Mouse (Mus musculus) limb, embryonic 11.5 days (tissue): ENCODE data around the gene Uxt. TPM values are rescaled to one million over a fixed set of nuclear protein-coding genes. Genes with fewer than 3 reads are reported as not detected.
A peak's percentile ranks its signal among the peaks of the same experiment; 100 is the strongest.

Experiments
- ATAC-seq: fragments of 200-750 bp; cut with Nextera tagmentation; 2 replicates; pipeline ENCODE4 v1.8.0; 2017; ENCODE audit warnings: low read depth; ENCODE audit not compliant: insufficient number of reproducible peaks, low FRiP score, low TSS enrichment
- DNase-seq: peaks from one replicate; pipeline ENCODE4 v3.0.0-alpha.2; 2015; ENCODE audit warnings: low spot score
- H3K27ac ChIP-seq: fragments of 300-500 bp; sonication (generic); replicated peaks from 2 replicates; pipeline ENCODE4 v1.5.1; 2014; ENCODE audit warnings: low read depth, mild to moderate bottlenecking, low read length
- H3K27me3 ChIP-seq: fragments of 300-500 bp; sonication (generic); 2 replicates; pipeline ENCODE4 v1.6.1; 2014; ENCODE audit warnings: mild to moderate bottlenecking, low read length, mixed read lengths; ENCODE audit not compliant: control insufficient read depth, insufficient read depth
- H3K36me3 ChIP-seq: fragments of 300-500 bp; sonication (generic); 2 replicates; pipeline ENCODE4 v1.6.1; 2014; ENCODE audit warnings: mild to moderate bottlenecking, low read length, moderate library complexity, mixed read lengths; ENCODE audit not compliant: control insufficient read depth, insufficient read depth
- H3K4me1 ChIP-seq: fragments of 300-500 bp; sonication (generic); 2 replicates; pipeline ENCODE4 v1.6.1; 2014; ENCODE audit warnings: low read length, mixed read lengths; ENCODE audit not compliant: control insufficient read depth, insufficient read depth
- H3K4me2 ChIP-seq: fragments of 300-500 bp; sonication (generic); 2 replicates; pipeline ENCODE4 v1.6.1; 2014; ENCODE audit warnings: low read depth, mild to moderate bottlenecking, moderate library complexity; ENCODE audit not compliant: severe bottlenecking
- H3K4me3 ChIP-seq: fragments of 300-500 bp; sonication (generic); 2 replicates; pipeline ENCODE4 v1.5.1; 2014; ENCODE audit warnings: low read depth, low read length
- H3K9ac ChIP-seq: fragments of 300-500 bp; sonication (generic); 2 replicates; pipeline ENCODE4 v1.6.1; 2014; ENCODE audit warnings: mild to moderate bottlenecking, low read length
- H3K9me3 ChIP-seq: fragments of 300-500 bp; sonication (generic); 2 replicates; pipeline ENCODE4 v1.6.1; 2016; ENCODE audit warnings: low read length; ENCODE audit not compliant: control insufficient read depth
- WGBS: fragments of 180-500 bp; shearing (Covaris S2); extraction: QIAGEN DNeasy Blood & Tissue Kit; methylation state at CpG from one replicate; pipeline ENCODE4 v1.1.7; 2014; 5-methylcytosine and 5-hydroxymethylcytosine counted together
- polyA plus RNA-seq: library from polyadenylated mRNA; unstranded; fragments of >200 nt; fragmentation: Nextera tagmentation; extraction: Ambion mirVana; gene quantifications from 2 replicates; pipeline ENCODE4 v1.2.1, GENCODE M21; 2014

The Uxt gene
- polyA plus RNA-seq = 53.2 and 56.2 TPM in 2 replicates

DNA sequence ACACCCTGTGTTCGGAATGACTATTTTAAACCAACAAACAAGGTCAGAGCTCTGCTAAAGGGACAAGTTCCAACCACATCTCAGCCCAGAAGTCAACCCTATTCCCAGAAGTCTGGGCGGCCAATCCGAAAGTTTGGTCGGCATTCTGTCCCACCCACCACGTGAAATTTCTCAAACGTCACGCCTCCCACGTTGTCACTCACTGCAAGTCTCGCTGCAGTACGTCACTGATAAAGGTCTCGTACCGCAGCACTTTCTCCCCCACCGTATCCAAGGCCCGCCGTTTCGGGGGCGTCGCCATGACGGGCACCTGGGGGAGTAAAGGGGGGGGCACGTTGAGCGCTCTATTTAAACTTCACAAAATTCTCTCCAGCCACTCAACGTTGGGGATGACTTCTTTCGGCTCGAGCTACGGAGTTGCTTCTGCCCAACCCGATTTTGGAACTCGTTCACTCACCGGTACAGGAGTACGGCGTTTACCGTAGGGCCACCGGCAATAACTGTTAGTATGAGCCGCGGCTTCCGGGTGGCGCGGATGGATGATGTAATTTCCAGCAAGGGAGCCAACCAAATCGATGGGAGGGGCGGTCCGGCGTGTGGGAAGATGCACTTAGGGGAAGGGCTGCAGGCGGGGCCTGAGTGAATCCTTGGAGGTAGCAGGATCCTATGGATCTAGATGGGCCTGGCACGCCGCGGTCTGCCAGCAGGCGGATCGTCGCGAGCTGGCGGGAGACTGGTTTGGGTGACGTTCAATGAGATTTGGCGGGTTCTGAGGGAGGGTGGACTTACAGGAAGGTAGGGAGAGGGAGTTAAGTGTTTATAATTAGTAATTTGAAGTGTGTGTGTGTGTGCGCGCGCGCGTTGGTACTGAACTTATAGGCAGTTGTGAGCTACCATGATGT is at the start of gene Uxt:
TSS of gene Uxt (minus strand) at position 541 of the 902 bp plus-strand sequence.
- peak within 1 kb of the TSS; percentile 41 for H3K4me3 ChIP-seq
- 18% methylated on average over 57 of the region's 57 CpGs for WGBS
- H3K4me2 ChIP-seq = peak within 1 kb of the TSS; percentile 36
- H3K27me3 ChIP-seq = no peaks in the 10 kb centered on the region
- no peaks in the 10 kb centered on the region for H3K9me3 ChIP-seq
- no peaks in the 10 kb centered on the region for H3K4me1 ChIP-seq
- H3K36me3 ChIP-seq = no peaks in the 10 kb centered on the region
- ATAC-seq = peak; percentile 94
- peak within 1 kb of the TSS; percentile 37; the same call in 1 of the 2 replicates for H3K9ac ChIP-seq
- peak; percentile 90 for DNase-seq
- no peak within 1 kb of the TSS for H3K27ac ChIP-seq

DNA sequence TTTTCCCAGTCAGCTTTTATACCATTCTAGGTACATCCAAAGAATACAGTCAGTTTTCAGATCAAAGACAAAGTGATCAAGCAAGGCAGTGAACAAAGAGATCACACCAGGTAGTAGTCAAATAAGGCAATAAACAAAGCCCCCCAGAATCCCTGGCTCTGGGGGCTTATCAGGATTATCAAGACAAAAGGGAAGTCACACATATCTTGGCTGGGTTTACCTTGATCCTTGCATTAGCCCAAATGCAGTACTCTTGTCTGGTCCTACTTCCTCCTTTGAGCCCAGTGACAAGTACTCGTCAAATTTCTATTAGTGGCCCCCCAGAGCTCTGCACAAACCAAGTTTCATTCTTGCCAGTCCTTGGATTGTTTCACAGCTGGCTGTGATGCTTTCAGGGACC is 19.1 kb upstream of the Uxt start:
- Histone ChIP-seq H3K27ac (no peak overlapping the region), H3K9me3 (no peaks in the 10 kb centered on the region), H3K36me3 (no peaks in the 10 kb centered on the region), H3K27me3 (no peaks in the 10 kb centered on the region), H3K4me2 (no peak overlapping the region), H3K4me3 (no peak overlapping the region), H3K4me1 (no peaks in the 10 kb centered on the region), H3K9ac (no peak overlapping the region)
- no peak for ATAC-seq
- 70% methylated on average over 1 of the region's 1 CpGs for WGBS
- DNase-seq = no peak

DNA sequence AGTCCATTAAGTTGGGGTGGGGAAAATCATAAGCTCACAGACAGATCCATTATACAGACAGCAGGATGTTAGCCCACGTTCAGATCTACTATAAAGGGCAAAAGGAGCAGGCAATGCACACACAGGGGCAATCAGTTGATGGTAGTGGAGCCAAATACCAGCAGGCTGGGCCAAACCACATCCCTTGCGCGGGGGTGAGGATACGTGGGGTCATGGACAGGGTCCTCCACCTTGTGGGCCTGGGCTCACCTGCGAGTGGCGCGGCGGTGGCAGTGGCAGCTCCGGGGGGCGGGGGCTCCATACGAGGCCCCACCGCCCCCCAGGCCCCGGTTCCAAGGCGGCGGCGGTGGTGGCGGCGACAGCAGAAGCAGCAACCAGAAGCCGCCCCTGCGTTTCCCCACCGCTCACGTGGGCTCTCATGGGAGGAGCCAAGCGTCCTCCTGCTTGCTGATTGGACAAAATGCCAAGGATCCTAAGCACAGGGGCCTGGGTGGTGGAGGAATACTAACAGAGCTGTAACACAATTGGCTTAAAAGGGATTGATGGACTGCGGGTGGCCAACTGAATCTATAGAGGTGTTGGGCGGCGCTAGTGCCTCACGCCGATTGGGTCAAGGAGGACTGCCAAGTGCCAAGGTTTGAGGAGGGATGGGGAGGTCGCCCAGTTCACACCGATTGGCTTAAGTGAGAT is 11.5 kb downstream of the Uxt start, which contains the start of gene Elk1:
TSS of gene Elk1 (minus strand) at position 418 of the 690 bp plus-strand sequence.
- ATAC-seq (peak; percentile 97), DNase-seq (peak; percentile 82)
- Histone ChIP-seq H3K27me3 (no peaks in the 10 kb centered on the region), H3K27ac (no peak within 1 kb of the TSS), H3K4me2 (peak within 1 kb of the TSS; percentile 37), H3K4me3 (peak within 1 kb of the TSS; percentile 52), H3K9ac (peak within 1 kb of the TSS; percentile 57), H3K9me3 (no peaks in the 10 kb centered on the region), H3K36me3 (no peaks in the 10 kb centered on the region), H3K4me1 (no peaks in the 10 kb centered on the region)
- 16% methylated on average over 30 of the region's 30 CpGs for WGBS

DNA sequence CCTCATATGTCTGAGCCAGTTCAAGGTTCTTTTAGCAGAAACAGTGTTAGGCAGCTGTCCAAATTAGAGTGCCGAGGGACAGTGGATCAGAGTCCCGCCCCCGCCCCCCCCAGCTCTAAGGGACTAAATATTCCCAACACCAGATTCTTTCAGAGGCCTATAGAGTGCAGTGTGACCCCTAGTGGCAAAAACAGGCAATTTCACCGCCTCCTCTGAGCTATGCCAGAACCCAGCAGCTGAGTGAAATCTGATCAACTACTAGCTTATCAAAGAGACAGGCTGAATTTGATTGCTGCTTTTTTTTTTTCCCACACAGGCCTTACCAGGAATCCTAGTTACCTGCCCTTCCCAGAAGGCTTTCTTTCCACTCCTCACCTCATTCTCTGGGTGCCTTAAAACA is 15.8 kb downstream of the Uxt start:
- H3K9me3 ChIP-seq = no peaks in the 10 kb centered on the region
- no peak overlapping the region for H3K4me2 ChIP-seq
- ATAC-seq = no peak
- H3K27me3 ChIP-seq = no peaks in the 10 kb centered on the region
- no peak overlapping the region for H3K4me3 ChIP-seq
- no peaks in the 10 kb centered on the region for H3K36me3 ChIP-seq
- H3K27ac ChIP-seq = no peak overlapping the region
- DNase-seq = peak; percentile 37
- H3K9ac ChIP-seq = no peak overlapping the region
- 25% methylated on average over 4 of the region's 4 CpGs for WGBS
- H3K4me1 ChIP-seq = no peaks in the 10 kb centered on the region

DNA sequence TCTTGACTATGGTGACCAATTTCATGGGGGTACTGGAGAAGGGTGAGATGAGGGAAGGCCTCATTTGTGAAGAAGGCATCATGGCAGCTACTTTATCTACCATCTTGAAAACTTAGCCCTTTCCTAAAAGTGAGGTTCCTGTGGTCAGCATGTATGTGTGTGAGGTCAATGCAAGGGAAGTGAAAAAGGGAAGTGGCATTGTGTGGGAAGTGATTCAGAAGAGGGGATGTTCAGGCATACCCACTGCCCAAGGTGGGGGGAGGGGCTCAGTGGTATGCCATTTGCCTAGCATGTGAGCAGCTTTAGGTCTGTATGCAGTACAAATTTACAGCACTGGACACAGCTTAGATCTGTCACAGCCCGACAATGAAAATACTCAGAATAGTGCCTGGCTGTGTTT is 29.9 kb downstream of the Uxt start:
- no peak overlapping the region for H3K27ac ChIP-seq
- 83% methylated on average over 1 of the region's 1 CpGs for WGBS
- DNase-seq = no peak
- H3K9ac ChIP-seq = no peak overlapping the region
- no peaks in the 10 kb centered on the region for H3K27me3 ChIP-seq
- no peak overlapping the region for H3K4me2 ChIP-seq
- H3K36me3 ChIP-seq = peaks cover 2% of the 10 kb centered on the region
- no peak overlapping the region for H3K4me3 ChIP-seq
- H3K4me1 ChIP-seq = no peaks in the 10 kb centered on the region
- H3K9me3 ChIP-seq = no peaks in the 10 kb centered on the region; the same call in 1 of the 2 replicates
- ATAC-seq = no peak

DNA sequence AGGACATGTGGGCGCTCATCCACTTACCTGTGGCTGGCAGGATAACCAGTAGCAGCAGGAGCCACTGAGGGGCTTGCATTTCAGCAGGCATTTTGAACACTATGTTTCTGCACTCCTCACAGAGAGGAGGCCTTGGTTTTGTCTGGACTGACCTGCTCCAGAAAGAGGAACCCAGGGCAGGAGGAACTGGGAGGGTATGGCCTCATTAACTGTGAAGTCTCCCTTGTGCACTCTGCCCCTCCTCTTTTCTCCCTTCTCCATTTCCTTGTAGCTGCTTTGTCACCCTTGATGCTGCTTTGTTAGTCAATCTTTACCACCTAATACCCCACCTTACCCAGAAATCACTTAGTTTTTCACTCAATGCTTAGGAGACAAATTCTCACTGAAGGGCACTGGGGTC is 30.5 kb downstream of the Uxt start, which contains the start of gene Cfp:
TSS of gene Cfp (minus strand) at position 192 of the 400 bp plus-strand sequence.
- Histone ChIP-seq H3K9ac (no peak within 1 kb of the TSS), H3K27ac (no peak within 1 kb of the TSS), H3K4me3 (no peak within 1 kb of the TSS), H3K9me3 (no peaks in the 10 kb centered on the region; the same call in 1 of the 2 replicates), H3K4me2 (no peak within 1 kb of the TSS), H3K36me3 (peaks cover 2% of the 10 kb centered on the region), H3K4me1 (no peaks in the 10 kb centered on the region), H3K27me3 (no peaks in the 10 kb centered on the region)
- DNase-seq (no peak), ATAC-seq (no peak)
- WGBS = 93% methylated on average over 1 of the region's 1 CpGs

DNA sequence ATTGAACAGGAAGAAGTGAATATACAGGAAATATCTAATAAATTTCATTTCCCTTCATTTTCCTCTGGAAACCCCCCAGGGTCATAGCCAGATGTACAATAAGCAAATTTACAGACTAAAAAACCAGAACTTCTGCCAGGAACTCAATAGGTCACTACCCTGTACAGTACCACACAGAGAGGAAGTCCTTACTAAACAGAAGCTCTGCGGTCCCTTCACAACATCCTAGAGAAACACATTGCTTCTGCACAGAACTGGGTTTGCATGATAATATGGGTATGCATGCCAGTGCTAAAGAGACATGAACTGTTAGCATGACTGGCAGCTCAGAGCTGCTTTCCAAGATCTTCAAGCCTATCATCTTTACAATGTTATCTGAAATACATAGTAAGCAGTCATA is 32.0 kb downstream of the Uxt start:
- DNase-seq (no peak), ATAC-seq (no peak)
- H3K4me1 ChIP-seq = no peaks in the 10 kb centered on the region
- H3K9me3 ChIP-seq = no peaks in the 10 kb centered on the region; the same call in 1 of the 2 replicates
- 89% methylated on average over 1 of the region's 1 CpGs for WGBS
- no peak overlapping the region for H3K4me2 ChIP-seq
- H3K9ac ChIP-seq = no peak overlapping the region
- H3K4me3 ChIP-seq = no peak overlapping the region
- no peaks in the 10 kb centered on the region for H3K36me3 ChIP-seq
- no peaks in the 10 kb centered on the region for H3K27me3 ChIP-seq
- H3K27ac ChIP-seq = no peak overlapping the region

DNA sequence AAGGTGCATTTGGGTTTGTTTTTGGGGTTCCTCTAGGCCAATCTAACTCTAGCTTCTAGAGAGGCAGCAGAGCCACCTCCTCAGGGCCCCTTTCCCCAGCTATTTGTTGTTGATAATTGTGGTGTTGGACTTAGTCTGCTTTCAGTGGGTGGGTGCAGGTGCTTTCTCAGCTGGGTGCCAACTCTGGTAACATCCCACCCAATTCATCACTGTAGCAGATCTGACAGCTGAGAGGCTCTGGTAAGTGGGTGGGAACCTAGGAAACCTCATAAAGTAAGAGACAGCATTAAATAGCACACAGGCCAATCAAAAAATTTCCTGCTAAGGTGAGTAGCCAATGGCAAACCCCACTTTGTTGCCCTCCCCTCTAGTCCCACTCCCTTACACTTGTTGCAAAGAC is 36.8 kb downstream of the Uxt start:
- no peak overlapping the region for H3K9ac ChIP-seq
- no peaks in the 10 kb centered on the region for H3K27me3 ChIP-seq
- ATAC-seq (no peak), DNase-seq (no peak)
- no peaks in the 10 kb centered on the region for H3K4me1 ChIP-seq
- no peak overlapping the region for H3K27ac ChIP-seq
- no peak overlapping the region for H3K4me3 ChIP-seq
- no peaks in the 10 kb centered on the region; the same call in 1 of the 2 replicates for H3K9me3 ChIP-seq
- H3K36me3 ChIP-seq = no peaks in the 10 kb centered on the region
- H3K4me2 ChIP-seq = no peak overlapping the region
